Mouse (Mus musculus): ENCODE measurements around the gene Ptprcap.

DNA sequence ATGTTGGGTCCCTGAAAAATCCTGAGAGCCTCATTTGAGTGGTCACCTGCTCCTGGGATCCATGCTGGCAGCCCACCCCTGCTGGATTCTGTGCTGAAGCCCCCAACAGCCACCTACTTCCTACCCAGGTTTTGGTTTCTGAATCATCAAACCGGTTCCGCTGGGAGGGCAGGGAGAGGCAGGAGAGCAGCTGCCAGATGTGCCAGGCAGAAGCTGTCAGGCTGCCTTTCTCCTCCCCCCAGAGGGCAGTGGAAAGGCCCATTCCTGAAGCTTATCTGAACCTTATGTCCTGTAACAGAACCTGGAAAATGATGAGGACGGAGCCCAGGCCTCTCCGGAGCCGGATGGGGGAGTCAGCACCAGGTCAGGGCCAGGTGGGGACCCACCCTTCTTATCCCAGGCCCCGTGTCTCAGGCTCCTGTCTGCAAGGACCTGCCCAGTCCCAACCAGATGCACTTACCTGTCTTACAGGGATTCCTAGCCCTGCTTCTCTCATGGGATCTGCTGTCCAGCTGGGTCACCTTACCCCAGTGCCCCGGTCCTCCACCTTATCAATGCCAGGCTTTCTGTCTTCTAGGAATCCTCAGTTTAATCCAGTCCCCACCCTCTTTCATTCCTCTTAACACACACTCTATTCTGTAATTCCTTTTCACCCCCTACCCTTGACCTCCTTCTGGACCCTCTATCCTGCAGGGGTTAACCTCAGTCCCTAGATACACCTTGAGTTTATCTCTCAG is 26.5 kb upstream of the Ptprcap start:
- TF ChIP-seq POLR2A (IDR thresholded peaks at IDR 0.05; ENCODE audit: insufficient read depth, low read length): no peak
- no peak for TF ChIP-seq CTCF (IDR thresholded peaks at IDR 0.05; ENCODE audit: low read depth, low read length)
